Mouse (Mus musculus) erythroblast, embryonic 14.5 days (primary cell): Measurements from ENCODE around the gene Fam111a.
"Not testable (repeated sequence)": the region's sequence is repeated elsewhere in the genome, so short reads cannot be mapped to it uniquely, and the experiment has no call there.

ENCODE experiments used
- GATA1 ChIP-seq: IDR thresholded peaks from 2 replicates; pipeline ENCODE4 v1.6.1; 2012; ENCODE audit warnings: low read length, inconsistent platforms, mixed read lengths
- TAL1 ChIP-seq: IDR thresholded peaks from 3 replicates; pipeline ENCODE4 v1.6.1; 2012; ENCODE audit warnings: low read length, inconsistent platforms, mixed read lengths

GRCm38 (mm10) chr19:12545440-12545839, at the start of gene Fam111a:
- TF ChIP-seq TAL1, GATA1: not testable (repeated sequence)
